Mouse (Mus musculus) urinary bladder, postnatal 10 days (tissue): ENCODE results near the gene Krtap24-1.

ENCODE experiments used
- DNase-seq: peaks from one replicate; pipeline ENCODE4 v3.0.0; 2022; ENCODE audit warnings: low spot score

The Krtap24-1 gene

GRCm38 (mm10) chr16:88611922-88612321 lies at the start of gene Krtap24-1:
Gene Krtap24-1, minus strand, starts transcription at chr16:88612279.
- no peak for DNase-seq

GRCm38 (mm10) chr16:88657426-88657825 lies 45.3 kb upstream of the Krtap24-1 start:
- DNase-seq: no peak

DNA sequence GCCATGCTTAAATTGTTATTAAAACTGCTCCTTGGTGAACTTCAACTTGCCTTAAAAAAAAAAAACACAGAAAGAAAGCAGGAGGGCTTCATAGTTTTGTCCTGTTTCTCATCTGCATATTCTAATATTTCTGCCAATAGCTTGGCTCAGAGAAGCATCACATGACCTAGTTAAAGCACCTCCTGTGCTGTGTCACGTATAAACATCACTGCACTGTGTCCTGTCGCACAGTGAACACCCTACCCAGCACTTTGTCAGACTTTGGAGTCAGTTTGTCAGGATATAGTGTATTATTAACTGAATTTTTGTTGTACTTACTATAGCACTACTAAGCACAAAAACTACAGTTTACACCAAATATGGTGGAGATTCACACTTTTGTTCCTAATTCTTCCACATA lies 39.9 kb upstream of the Krtap24-1 start:
- no peak for DNase-seq

- DNase-seq: no peak
Observed at GRCm38 (mm10) chr16:88651082-88651481, 39.0 kb upstream of the Krtap24-1 start.

- DNase-seq: no peak
Observed at GRCm38 (mm10) chr16:88647358-88647846, 35.3 kb upstream of the Krtap24-1 start, which contains the start of gene Krtap26-1. Gene Krtap26-1, minus strand, starts transcription at chr16:88647796.

DNA sequence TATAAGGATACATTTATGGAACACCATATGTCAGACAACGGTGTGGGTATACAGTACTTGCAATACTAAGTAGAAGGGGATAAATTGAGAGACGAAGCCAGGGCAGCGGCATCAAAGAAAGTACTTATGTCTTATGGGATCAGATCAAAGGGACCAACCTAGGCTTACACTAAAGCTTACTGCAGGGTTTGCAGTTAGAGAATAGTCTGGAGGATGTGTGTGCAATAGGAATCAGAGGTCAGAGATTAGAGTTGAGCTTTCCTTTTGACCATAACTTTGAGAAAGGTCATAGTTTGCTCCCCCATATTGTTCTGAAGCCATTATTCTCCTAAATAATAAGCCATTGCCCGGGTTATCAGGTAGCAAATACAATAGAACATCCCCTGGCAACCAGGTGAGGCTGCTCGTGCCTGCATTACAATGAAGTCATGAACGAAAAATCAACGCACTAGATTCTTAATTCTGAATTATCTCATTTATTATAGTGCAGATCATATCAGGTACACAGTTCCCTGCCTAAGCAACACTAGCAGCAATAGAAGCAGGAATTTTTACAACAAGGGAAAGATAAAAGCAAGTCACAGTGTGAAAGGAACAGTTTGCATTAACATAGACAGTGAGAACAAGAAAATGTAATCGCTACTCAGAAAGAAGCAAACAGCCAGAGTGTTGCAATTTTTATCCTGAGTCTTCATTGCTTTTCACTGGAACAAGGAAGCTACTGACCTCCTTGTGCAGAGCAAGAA lies 34.5 kb upstream of the Krtap24-1 start:
- no peak for DNase-seq

- DNase-seq: no peak
Observed at GRCm38 (mm10) chr16:88640053-88640452, 28.0 kb upstream of the Krtap24-1 start.

GRCm38 (mm10) chr16:88635142-88635541 lies 23.1 kb upstream of the Krtap24-1 start:
- no peak for DNase-seq

DNA sequence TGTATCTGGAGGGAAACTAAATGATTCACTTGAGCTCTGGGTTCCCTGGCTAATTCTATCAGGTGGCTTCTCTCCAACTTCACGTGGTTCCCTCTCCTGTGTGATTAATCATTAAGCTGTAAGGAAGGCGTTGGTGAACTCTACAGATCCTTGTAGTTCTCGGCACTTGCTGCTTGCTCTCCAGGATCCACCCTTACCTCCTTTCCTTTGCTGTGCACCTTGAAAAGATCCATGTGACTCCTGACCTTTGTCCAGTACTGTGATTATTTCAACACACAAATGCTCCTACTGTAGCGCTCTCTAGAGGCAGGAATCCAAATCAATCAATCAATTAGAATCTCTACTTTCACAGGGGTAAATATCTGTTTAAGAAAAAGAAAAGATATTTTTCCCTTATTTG lies 19.4 kb upstream of the Krtap24-1 start:
- no peak for DNase-seq

DNA sequence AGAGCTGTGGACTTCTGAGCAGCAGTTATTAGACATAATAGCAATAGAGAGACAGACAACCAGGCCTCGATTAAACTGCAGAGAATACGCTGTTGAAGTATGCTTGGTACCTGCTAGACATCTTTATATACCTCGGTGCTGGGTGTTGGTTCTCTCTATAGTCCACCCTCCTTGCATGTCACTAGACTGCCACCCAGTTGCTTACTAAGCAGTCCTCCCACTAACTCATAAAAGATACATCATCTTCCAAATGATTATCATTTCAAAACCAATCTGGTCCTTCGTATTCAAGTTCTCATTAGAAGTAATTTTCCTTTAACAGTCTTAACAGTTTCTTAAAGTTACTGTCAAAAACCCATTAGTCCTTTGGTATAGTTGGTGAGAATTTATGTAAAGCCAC lies 15.5 kb upstream of the Krtap24-1 start, which contains the start of gene 2310079G19Rik:
2310079G19Rik (minus strand) TSS at position 101 of the 400 bp plus-strand sequence.
- no peak for DNase-seq

DNA sequence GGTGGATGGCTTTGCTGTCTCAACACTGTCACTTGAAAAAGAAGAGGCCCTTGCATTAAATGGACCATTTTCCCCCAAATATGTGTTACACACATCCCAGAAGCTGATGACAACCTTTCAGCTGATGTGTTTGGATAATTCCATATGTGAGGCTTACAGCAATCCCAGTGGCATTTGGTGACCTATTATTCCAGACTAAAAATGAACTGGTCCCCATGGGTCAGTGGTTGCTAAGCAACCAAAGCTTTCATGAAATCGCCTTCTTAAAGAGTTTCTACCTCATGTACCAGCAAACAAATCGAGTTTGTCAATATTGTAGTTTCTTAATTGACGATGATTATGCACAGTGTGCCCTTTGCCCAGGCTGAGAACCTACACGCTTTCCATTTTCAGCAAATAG lies 633 bp upstream of the Krtap24-1 start:
- no peak for DNase-seq

DNA sequence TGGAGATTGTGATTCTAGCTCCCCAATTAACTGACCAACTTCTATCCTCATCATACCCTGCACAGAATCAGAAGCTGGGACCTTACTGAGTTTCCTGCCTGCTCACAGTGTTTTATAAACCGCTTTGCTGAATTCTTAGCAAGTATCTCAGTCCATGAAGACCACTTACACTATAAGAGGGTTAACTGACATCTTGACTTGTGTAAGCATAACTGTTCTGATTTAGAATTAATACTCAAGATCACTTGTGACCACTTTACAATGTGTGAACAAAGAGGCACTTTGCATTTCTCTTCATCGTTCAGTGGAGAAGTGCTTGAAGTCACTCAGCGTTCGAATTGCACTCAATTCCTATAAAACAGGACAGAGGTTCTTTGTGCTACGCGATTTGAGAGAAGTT lies 7.5 kb downstream of the Krtap24-1 start:
- DNase-seq: no peak

DNA sequence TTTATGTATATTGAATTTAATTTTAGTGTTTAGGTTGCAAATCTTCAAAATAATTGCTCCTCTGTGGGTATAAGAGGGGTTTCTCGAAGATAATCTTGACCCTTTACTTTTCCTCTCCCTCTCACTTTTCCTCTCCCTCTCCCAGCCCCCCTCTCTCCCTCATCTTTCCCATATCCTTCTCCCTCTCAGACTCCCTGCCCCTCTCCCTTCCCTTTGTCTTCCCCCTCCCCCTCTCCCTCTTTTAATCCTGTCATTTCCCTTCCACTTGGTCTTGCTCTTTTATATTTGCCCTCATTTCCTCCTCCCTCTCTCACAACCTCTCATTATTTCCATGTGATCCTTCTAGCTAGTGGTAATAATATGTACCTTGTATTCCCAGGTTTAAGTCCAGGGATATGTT lies 9.6 kb downstream of the Krtap24-1 start:
- no peak for DNase-seq

GRCm38 (mm10) chr16:88600303-88600702 lies 11.8 kb downstream of the Krtap24-1 start:
- no peak for DNase-seq

DNA sequence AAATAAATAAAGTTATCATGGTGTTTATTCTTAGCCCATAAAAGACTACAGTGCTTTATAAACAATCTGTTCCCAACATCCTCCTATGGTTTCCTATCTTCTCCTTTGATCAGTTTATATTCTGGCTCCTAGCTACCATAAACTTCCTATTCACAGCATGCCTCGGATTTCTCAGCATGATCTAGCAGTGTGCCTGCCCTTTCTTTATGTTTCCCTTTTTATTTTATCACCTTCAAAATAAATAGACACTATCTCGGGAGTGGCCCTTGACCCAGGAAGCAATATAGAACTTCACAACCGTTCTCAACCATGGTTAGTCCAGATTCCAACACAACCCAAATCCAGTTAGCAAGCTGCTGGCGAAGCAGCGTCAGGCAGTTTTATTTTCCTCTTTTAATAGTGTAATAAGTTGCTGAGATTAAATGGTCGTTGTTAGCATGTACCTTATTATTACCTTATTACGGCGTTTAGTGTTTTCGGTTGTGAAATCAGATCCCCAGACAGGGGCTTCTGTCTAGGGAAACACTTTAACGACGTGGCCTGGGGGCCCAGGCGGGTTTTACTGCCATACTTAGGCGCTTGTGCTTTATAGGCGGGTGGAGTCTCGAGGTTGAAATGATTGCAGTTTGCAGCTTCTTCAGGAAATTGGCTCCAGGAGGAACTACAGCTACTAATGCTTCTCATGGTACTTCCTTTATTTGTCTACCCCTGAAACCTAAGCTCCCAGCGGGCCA lies 12.4 kb downstream of the Krtap24-1 start:
- no peak for DNase-seq

GRCm38 (mm10) chr16:88592758-88593157 lies 19.3 kb downstream of the Krtap24-1 start:
- no peak for DNase-seq

DNA sequence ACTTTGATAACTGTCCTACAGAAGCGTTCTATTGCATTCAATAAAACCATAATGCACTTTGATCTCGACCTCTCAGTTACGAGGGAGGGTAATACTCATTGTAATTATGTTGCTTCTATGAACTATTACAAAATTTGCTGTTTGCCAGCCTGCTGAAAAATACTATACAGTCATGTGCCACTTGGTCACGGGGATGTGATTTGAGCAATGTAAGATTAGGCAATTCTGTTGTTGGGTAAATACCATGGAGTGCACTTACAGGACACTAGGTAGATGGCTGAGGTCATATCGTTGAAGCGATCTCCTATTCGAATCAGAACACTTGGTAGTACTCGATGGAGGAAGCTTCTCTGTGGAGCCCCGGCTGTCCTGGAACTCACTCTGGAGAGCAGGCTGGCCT lies 28.7 kb downstream of the Krtap24-1 start:
- DNase-seq: no peak

DNA sequence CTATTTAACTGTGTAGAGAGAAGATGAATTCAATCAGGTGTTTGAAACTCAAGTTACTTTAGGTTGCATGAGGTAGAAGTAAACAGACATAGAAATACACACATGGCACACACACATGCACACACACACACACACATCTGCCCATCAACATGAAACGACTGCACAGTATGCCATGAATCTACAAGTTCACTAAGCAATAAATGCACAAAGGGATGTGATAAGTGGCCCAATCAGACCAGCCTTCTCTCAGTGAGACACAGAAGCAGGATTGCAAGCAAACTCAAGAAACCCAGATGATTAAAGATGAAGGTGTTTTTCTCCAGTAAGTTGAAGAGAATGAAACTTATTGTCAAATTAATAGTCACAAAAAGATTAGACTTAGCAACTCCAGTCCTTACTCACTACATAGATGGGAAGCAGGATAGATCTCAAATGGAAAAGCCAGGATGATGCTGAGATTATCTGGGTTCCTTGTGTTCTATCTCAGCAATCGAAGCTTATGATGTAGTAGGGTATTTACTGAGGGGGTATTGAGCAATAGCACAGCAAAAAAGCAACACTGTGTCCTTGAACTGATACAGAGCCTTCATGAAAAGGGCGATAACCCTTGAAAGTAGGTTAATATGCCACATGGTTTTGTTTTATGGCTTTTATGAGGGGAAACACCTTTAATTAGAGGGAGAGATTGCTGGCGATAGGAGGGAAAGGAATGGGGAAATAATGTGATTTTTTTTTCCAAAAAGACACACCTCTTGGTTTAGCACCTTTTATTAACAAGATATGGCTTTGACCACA lies 36.0 kb downstream of the Krtap24-1 start:
- no peak for DNase-seq

DNA sequence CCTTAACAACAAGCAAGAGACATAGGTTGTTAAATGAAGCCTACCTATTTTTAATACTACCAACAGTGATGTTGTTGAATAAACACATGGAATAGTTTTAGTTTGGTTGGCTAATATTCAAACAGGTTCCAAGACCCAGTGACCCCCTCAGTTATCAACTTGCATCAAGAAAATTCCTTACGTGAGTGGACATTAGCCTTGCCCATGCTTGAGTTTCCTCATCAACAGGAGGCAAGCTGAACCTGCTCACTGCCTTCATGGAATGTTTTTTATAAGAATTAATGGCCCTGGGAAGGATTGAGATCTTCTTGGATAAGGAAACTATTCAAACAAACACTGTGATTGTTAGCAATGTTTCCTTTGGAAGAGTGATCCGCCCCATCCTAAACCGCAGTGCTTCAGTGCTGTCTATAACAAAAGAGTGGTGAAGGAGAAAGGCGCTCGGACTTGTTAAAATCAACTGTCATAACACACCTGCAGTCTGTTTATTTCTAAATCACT lies 39.1 kb downstream of the Krtap24-1 start:
- DNase-seq: no peak

DNA sequence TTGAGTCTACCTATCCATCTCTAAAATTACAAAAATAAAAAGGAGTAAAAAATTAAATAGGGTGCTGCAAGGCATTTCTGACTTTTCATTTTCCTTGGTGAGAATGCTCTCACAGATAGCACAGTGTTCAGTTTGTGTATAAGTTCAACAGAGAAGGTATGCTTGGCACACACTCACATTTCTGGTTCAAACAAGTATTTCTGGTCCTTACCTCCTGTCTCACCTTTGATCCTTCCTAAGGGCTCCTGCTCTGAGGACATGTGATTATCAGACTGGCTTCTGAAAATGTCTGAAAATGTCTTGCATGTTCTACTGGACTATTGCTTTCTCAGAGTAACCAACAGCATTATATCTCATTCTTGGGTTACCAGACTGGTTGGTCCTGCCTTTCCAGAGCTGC lies 41.9 kb downstream of the Krtap24-1 start:
- no peak for DNase-seq

DNA sequence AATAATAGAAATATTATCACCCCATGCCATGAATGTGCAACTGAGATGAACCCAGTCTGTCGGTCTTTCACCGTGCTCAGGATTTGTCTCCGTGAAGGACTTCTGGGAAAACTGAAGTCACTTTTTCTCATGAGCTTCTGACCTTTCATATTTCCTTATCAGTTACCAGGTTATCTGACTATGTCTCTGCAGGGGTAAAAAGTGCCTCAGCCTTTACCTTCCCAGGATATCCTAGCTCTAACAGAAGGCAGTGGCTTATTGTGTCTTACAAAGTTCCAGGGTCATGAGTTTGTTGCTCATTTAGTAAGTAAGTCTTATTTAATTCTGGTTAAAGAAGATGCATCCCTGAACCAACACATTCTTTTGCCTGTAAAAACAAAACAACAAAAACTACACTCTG lies 42.3 kb downstream of the Krtap24-1 start:
- no peak for DNase-seq

DNA sequence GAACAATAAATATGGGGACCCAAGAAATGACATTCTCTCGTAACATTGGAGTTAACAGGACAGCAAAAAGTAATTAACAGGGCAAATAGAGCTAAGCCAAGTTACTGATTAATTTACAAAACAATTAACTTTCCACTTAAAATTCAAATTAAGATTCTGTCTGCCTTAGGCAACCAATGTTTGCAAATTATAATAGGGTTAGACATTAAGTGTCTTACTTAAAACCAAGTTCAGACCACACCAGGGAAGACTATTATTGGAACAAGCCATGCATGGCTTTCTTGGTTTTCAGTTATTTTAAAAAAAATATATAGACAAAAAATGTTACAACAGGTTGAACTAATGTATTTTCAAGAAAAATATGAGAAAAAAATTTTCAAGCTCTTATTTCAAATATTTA lies 43.0 kb downstream of the Krtap24-1 start:
- no peak for DNase-seq
